Mouse (Mus musculus): ENCODE results near the gene Cic.

The Cic gene

GRCm38 (mm10) chr7:25269029-25269428 lies 1.5 kb downstream of the Cic start:
- peak; percentile 19 to 70 for DNase-seq (ENCODE audit: low spot score in 2 of 2)

GRCm38 (mm10) chr7:25269545-25270271 lies 2.2 kb downstream of the Cic start:
- DNase-seq (ENCODE audit: low spot score in 2 of 2), result peak; percentile 20 to 64

- peak; percentile 20 to 67 for DNase-seq (ENCODE audit: low spot score in 2 of 2)
Measured at GRCm38 (mm10) chr7:25270652-25271633, 3.4 kb downstream of the Cic start.

- peak; percentile 21 to 66 for DNase-seq (ENCODE audit: low spot score in 2 of 2)
Measured at GRCm38 (mm10) chr7:25271651-25272444, 4.3 kb downstream of the Cic start.

GRCm38 (mm10) chr7:25272445-25273258 lies 5.1 kb downstream of the Cic start:
- DNase-seq (ENCODE audit: low spot score in 2 of 2), result peak; percentile 13 to 69

- peak; percentile 38 to 69 for DNase-seq (ENCODE audit: low spot score in 2 of 2)
Measured at GRCm38 (mm10) chr7:25273259-25274241, 6.0 kb downstream of the Cic start.

GRCm38 (mm10) chr7:25274571-25274970 lies 7.1 kb downstream of the Cic start:
- DNase-seq (ENCODE audit: low spot score in 2 of 2), result peak; percentile 36 to 67

- DNase-seq (ENCODE audit: low spot score in 2 of 2), result peak in 1 of 2 experiments; percentile 62
Measured at GRCm38 (mm10) chr7:25274996-25275395, 7.5 kb downstream of the Cic start.

GRCm38 (mm10) chr7:25275555-25276298 lies 8.2 kb downstream of the Cic start:
- peak in 1 of 2 experiments; percentile 58 for DNase-seq (ENCODE audit: low spot score in 2 of 2)

- peak in 1 of 2 experiments; percentile 59 for DNase-seq (ENCODE audit: low spot score in 2 of 2)
Measured at GRCm38 (mm10) chr7:25277405-25277804, 9.9 kb downstream of the Cic start.

- no peak for DNase-seq (ENCODE audit: low spot score in 2 of 2)
Measured at GRCm38 (mm10) chr7:25277998-25278340, 10.5 kb downstream of the Cic start.

- peak; percentile 86 to 89 for DNase-seq (ENCODE audit: low spot score in 2 of 2)
Measured at GRCm38 (mm10) chr7:25278341-25279075, 11.0 kb downstream of the Cic start.

- DNase-seq (ENCODE audit: low spot score in 2 of 2), result peak; percentile 82 to 90
Measured at GRCm38 (mm10) chr7:25279076-25279860, 11.8 kb downstream of the Cic start.

GRCm38 (mm10) chr7:25279861-25280791 lies 12.6 kb downstream of the Cic start:
- peak; percentile 23 to 73 for DNase-seq (ENCODE audit: low spot score in 2 of 2)

GRCm38 (mm10) chr7:25281166-25281733 lies 13.7 kb downstream of the Cic start:
- peak; percentile 17 to 66 for DNase-seq (ENCODE audit: low spot score in 2 of 2)
